Mouse (Mus musculus) thymus, adult 2 months (tissue): ENCODE measurements around the gene St6galnac4.
A peak's percentile ranks its signal among the peaks of the same experiment; 100 is the strongest.

ENCODE experiments used
- CTCF ChIP-seq: fragments of 200-500 bp; IDR thresholded peaks from 2 replicates; pipeline ENCODE4 v1.5.1; 2012; ENCODE audit warnings: mild to moderate bottlenecking, control low read depth, low read length, moderate library complexity, borderline replicate concordance; ENCODE audit not compliant: control insufficient read depth, poor library complexity, insufficient read depth; ENCODE audit errors: extremely low read depth
- POLR2A ChIP-seq: fragments of 200-500 bp; IDR thresholded peaks from 2 replicates; pipeline ENCODE4 v1.6.1; 2012; ENCODE audit warnings: mild to moderate bottlenecking, low read length, control low read depth, moderate library complexity; ENCODE audit not compliant: control insufficient read depth, poor library complexity, insufficient read depth; ENCODE audit errors: extremely low read depth

GRCm38 (mm10) chr2:32586871-32587351 lies at the start of gene St6galnac4:
- TF ChIP-seq CTCF, result peak; percentile 60; the same call in 1 of the 2 replicates
- TF ChIP-seq POLR2A, result peak; percentile 48; the same call in 1 of the 2 replicates
